Mouse (Mus musculus): ENCODE measurements around the gene Ndufa3. TPM values are rescaled to one million over a fixed set of nuclear protein-coding genes. Genes with fewer than 3 reads are reported as not detected.
"Not testable (repeated sequence)": the region's sequence is repeated elsewhere in the genome, so short reads cannot be mapped to it uniquely, and the experiment has no call there.

Ndufa3 gene
- polyA plus RNA-seq (2014; fragmentation: Nextera tagmentation; extraction: Ambion mirVana): 424 and 576 TPM in 2 replicates

- Histone ChIP-seq H3K9me3 (replicated peaks; ENCODE audit: control insufficient read depth, low read length) (no peaks in the 10 kb centered on the region), H3K9ac (ENCODE audit: low read length) (peak within 1 kb of the TSS; percentile 79), H3K4me2 (ENCODE audit: low read length) (peak within 1 kb of the TSS; percentile 70), H3K27ac (ENCODE audit: low read depth, low read length) (no peak within 1 kb of the TSS), H3K36me3 (ENCODE audit: control insufficient read depth, insufficient read depth, low read length) (peaks cover 28% of the 10 kb centered on the region), H3K4me3 (ENCODE audit: low read depth, low read length) (peak within 1 kb of the TSS; percentile 61), H3K4me1 (ENCODE audit: control insufficient read depth, insufficient read depth, low read length) (peaks cover 5% of the 10 kb centered on the region), H3K27me3 (replicated peaks; ENCODE audit: control insufficient read depth, insufficient read depth, low read length) (no peaks in the 10 kb centered on the region)
- WGBS: 2% methylated on average over 32 of the region's 32 CpGs
- ATAC-seq (peak; percentile 97), DNase-seq (ENCODE audit: low spot score) (peak; percentile 96)
These were observed at the start of gene Ndufa3 for GRCm38 (mm10) chr7:3617242-3617995. TSS of gene Ndufa3 (plus strand) at chr7:3617373.

GRCm38 (mm10) chr7:3569725-3570124, 47.4 kb upstream of the Ndufa3 start:
- Histone ChIP-seq H3K4me3 (ENCODE audit: low read depth, low read length) (no peak overlapping the region), H3K9ac (ENCODE audit: low read length) (no peak overlapping the region), H3K4me2 (ENCODE audit: low read length) (no peak overlapping the region), H3K36me3 (ENCODE audit: control insufficient read depth, insufficient read depth, low read length) (no peaks in the 10 kb centered on the region), H3K27me3 (replicated peaks; ENCODE audit: control insufficient read depth, insufficient read depth, low read length) (no peaks in the 10 kb centered on the region), H3K27ac (ENCODE audit: low read depth, low read length) (no peak overlapping the region), H3K4me1 (ENCODE audit: control insufficient read depth, insufficient read depth, low read length) (no peaks in the 10 kb centered on the region), H3K9me3 (replicated peaks; ENCODE audit: control insufficient read depth, low read length) (no peaks in the 10 kb centered on the region)
- WGBS: 69% methylated on average over 6 of the region's 6 CpGs
- ATAC-seq (no peak), DNase-seq (ENCODE audit: low spot score) (no peak)

DNA sequence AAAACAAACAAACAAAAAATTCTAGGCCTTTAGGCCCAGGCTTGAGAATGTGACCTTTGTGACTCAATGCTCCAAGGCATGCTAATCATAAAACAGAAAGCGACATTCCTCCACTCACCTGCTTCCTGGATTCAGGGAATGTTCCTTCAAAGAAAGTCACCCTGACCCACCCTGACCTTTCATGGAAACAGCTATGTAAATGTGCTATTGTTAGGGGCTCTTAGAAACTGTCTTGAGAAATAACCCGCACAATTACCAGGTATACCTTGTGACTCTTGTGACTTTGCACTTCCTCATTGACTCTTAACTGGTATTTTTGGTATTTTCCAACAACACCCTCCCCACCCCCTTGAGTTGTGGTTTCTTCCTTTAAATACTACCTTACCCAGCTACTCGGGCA, 46.6 kb upstream of the Ndufa3 start:
- 97% methylated on average over 3 of the region's 3 CpGs for WGBS
- not testable (repeated sequence) for ATAC-seq

GRCm38 (mm10) chr7:3571847-3572246, 45.3 kb upstream of the Ndufa3 start:
- no peak for DNase-seq (ENCODE audit: low spot score)
- 81% methylated on average over 1 of the region's 1 CpGs for WGBS
- H3K4me2 ChIP-seq (ENCODE audit: low read length): no peak overlapping the region
- no peaks in the 10 kb centered on the region for H3K9me3 ChIP-seq (replicated peaks; ENCODE audit: control insufficient read depth, low read length)
- no peaks in the 10 kb centered on the region for H3K36me3 ChIP-seq (ENCODE audit: control insufficient read depth, insufficient read depth, low read length)
- no peak overlapping the region for H3K27ac ChIP-seq (ENCODE audit: low read depth, low read length)
- no peak for ATAC-seq
- no peaks in the 10 kb centered on the region for H3K4me1 ChIP-seq (ENCODE audit: control insufficient read depth, insufficient read depth, low read length)
- H3K9ac ChIP-seq (ENCODE audit: low read length): no peak overlapping the region
- no peaks in the 10 kb centered on the region for H3K27me3 ChIP-seq (replicated peaks; ENCODE audit: control insufficient read depth, insufficient read depth, low read length)
- H3K4me3 ChIP-seq (ENCODE audit: low read depth, low read length): no peak overlapping the region

More for the DNA sequence above, 46.6 kb upstream of the Ndufa3 start:
- H3K4me2 ChIP-seq (ENCODE audit: low read length); H3K36me3 ChIP-seq (ENCODE audit: control insufficient read depth, insufficient read depth, low read length); H3K4me1 ChIP-seq (ENCODE audit: control insufficient read depth, insufficient read depth, low read length); H3K9me3 ChIP-seq (replicated peaks; ENCODE audit: control insufficient read depth, low read length); DNase-seq (ENCODE audit: low spot score); H3K9ac ChIP-seq (ENCODE audit: low read length); H3K27me3 ChIP-seq (replicated peaks; ENCODE audit: control insufficient read depth, insufficient read depth, low read length); H3K27ac ChIP-seq (ENCODE audit: low read depth, low read length); H3K4me3 ChIP-seq (ENCODE audit: low read depth, low read length): not testable (repeated sequence)

- no peak overlapping the region for H3K27ac ChIP-seq (ENCODE audit: low read depth, low read length)
- no peak overlapping the region for H3K4me2 ChIP-seq (ENCODE audit: low read length)
- no peak overlapping the region for H3K4me3 ChIP-seq (ENCODE audit: low read depth, low read length)
- 63% methylated on average over 5 of the region's 5 CpGs for WGBS
- H3K9me3 ChIP-seq (replicated peaks; ENCODE audit: control insufficient read depth, low read length): no peaks in the 10 kb centered on the region
- no peak overlapping the region for H3K9ac ChIP-seq (ENCODE audit: low read length)
- H3K36me3 ChIP-seq (ENCODE audit: control insufficient read depth, insufficient read depth, low read length): no peaks in the 10 kb centered on the region
- no peaks in the 10 kb centered on the region for H3K4me1 ChIP-seq (ENCODE audit: control insufficient read depth, insufficient read depth, low read length)
- no peaks in the 10 kb centered on the region for H3K27me3 ChIP-seq (replicated peaks; ENCODE audit: control insufficient read depth, insufficient read depth, low read length)
- no peak for DNase-seq (ENCODE audit: low spot score)
- no peak for ATAC-seq
These were observed 43.0 kb upstream of the Ndufa3 start for GRCm38 (mm10) chr7:3574216-3574615.

- Histone ChIP-seq H3K27ac (ENCODE audit: low read depth, low read length) (no peak overlapping the region), H3K4me3 (ENCODE audit: low read depth, low read length) (no peak overlapping the region), H3K4me2 (ENCODE audit: low read length) (no peak overlapping the region), H3K4me1 (ENCODE audit: control insufficient read depth, insufficient read depth, low read length) (no peaks in the 10 kb centered on the region), H3K36me3 (ENCODE audit: control insufficient read depth, insufficient read depth, low read length) (no peaks in the 10 kb centered on the region), H3K9ac (ENCODE audit: low read length) (no peak overlapping the region), H3K27me3 (replicated peaks; ENCODE audit: control insufficient read depth, insufficient read depth, low read length) (no peaks in the 10 kb centered on the region), H3K9me3 (replicated peaks; ENCODE audit: control insufficient read depth, low read length) (no peaks in the 10 kb centered on the region)
- no peak for DNase-seq (ENCODE audit: low spot score)
- no peak for ATAC-seq
- 79% methylated on average over 5 of the region's 5 CpGs for WGBS
These were observed 40.6 kb upstream of the Ndufa3 start for GRCm38 (mm10) chr7:3576354-3577124.

GRCm38 (mm10) chr7:3578196-3578595, 39.0 kb upstream of the Ndufa3 start:
- H3K27ac ChIP-seq (ENCODE audit: low read depth, low read length): no peak overlapping the region
- no peak overlapping the region for H3K4me2 ChIP-seq (ENCODE audit: low read length)
- no peak for DNase-seq (ENCODE audit: low spot score)
- no peaks in the 10 kb centered on the region for H3K27me3 ChIP-seq (replicated peaks; ENCODE audit: control insufficient read depth, insufficient read depth, low read length)
- no peak overlapping the region for H3K4me3 ChIP-seq (ENCODE audit: low read depth, low read length)
- ATAC-seq: no peak
- WGBS: 75% methylated on average over 2 of the region's 2 CpGs
- no peak overlapping the region for H3K9ac ChIP-seq (ENCODE audit: low read length)
- no peaks in the 10 kb centered on the region for H3K9me3 ChIP-seq (replicated peaks; ENCODE audit: control insufficient read depth, low read length)
- H3K4me1 ChIP-seq (ENCODE audit: control insufficient read depth, insufficient read depth, low read length): no peaks in the 10 kb centered on the region
- no peaks in the 10 kb centered on the region for H3K36me3 ChIP-seq (ENCODE audit: control insufficient read depth, insufficient read depth, low read length)

DNA sequence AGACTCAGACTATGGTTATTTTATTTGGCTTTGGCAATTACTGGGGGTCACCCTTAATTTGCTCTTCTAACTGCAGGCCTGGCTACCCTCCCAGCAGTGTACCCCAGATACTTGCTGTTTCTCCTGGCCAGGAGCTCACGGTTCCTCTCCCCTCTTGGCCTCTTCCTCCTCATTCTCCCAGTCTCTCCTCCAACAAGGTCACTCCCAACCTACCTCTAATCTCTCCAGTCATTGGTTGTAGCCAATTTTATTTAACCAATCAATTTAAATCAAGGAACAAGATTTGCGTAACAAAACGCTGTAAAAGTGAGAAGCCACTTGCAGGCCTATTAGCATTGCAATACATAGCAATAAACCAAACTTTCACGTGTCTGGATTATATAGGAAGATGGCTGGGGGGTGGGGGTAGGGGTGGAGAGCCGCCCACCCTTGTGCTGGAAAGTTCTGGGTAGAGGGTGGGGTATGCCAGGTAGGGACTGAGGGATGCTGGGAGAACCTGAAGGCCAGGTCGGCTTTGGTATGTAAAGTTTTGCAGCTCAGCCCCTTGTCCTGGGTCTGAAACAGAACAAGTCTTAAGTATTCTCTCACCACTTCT, 38.1 kb upstream of the Ndufa3 start:
- no peaks in the 10 kb centered on the region for H3K36me3 ChIP-seq (ENCODE audit: control insufficient read depth, insufficient read depth, low read length)
- H3K4me1 ChIP-seq (ENCODE audit: control insufficient read depth, insufficient read depth, low read length): no peaks in the 10 kb centered on the region
- H3K9ac ChIP-seq (ENCODE audit: low read length): no peak overlapping the region
- no peak overlapping the region for H3K4me2 ChIP-seq (ENCODE audit: low read length)
- H3K4me3 ChIP-seq (ENCODE audit: low read depth, low read length): no peak overlapping the region
- DNase-seq (ENCODE audit: low spot score): no peak
- ATAC-seq: no peak
- no peaks in the 10 kb centered on the region for H3K9me3 ChIP-seq (replicated peaks; ENCODE audit: control insufficient read depth, low read length)
- H3K27ac ChIP-seq (ENCODE audit: low read depth, low read length): no peak overlapping the region
- no peaks in the 10 kb centered on the region for H3K27me3 ChIP-seq (replicated peaks; ENCODE audit: control insufficient read depth, insufficient read depth, low read length)
- 64% methylated on average over 6 of the region's 6 CpGs for WGBS

DNA sequence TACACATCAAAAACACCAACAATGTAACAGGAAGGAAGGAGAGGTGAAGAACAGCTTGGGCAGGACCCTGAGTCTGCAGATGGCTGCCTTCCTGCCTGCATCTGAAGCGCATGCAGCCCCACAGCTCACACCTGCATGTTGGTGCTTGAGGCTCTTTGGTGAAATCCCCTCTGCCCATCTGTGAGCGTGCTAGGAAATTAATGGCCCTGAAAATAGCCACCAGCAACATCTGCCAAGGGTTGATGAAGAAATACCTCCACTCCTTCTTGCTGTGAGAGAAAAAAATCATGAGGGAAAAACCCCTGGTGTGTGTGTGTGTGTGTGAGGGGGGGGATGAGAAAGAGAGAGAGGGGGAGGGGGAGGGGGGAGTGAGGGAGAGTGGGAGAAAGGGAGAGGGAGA, 37.1 kb upstream of the Ndufa3 start:
- ATAC-seq: no peak
- WGBS: 85% methylated on average over 2 of the region's 2 CpGs
- H3K36me3 ChIP-seq (ENCODE audit: control insufficient read depth, insufficient read depth, low read length): no peaks in the 10 kb centered on the region
- no peak overlapping the region for H3K9ac ChIP-seq (ENCODE audit: low read length)
- H3K9me3 ChIP-seq (replicated peaks; ENCODE audit: control insufficient read depth, low read length): no peaks in the 10 kb centered on the region
- H3K27ac ChIP-seq (ENCODE audit: low read depth, low read length): no peak overlapping the region
- no peak for DNase-seq (ENCODE audit: low spot score)
- no peak overlapping the region for H3K4me2 ChIP-seq (ENCODE audit: low read length)
- no peaks in the 10 kb centered on the region for H3K27me3 ChIP-seq (replicated peaks; ENCODE audit: control insufficient read depth, insufficient read depth, low read length)
- no peak overlapping the region for H3K4me3 ChIP-seq (ENCODE audit: low read depth, low read length)
- H3K4me1 ChIP-seq (ENCODE audit: control insufficient read depth, insufficient read depth, low read length): no peaks in the 10 kb centered on the region

Data from forebrain, embryonic 14.5 days (tissue).